21 mouse cellular contexts compared by ENCODE assay signal in genomic region chr3:145140236-145140635, GRCm38 (mm10). TPM values are rescaled to one million over a fixed set of nuclear protein-coding genes. Genes with fewer than 3 reads are reported as not detected.
"Had no signal": no experiment of that assay in that cellular context is flagged by ENCODE, and none has a peak within 500 bp of the region (broad histone marks: within the 10 kb centered on the region; RNA-seq: fewer than 3 reads in every experiment).

No protein-coding gene starts in this region.

- H3K4me2 ChIP-seq: liver, embryonic 15.5 days; lung, embryonic 15.5 days; midbrain, embryonic 11.5 days; midbrain, embryonic 13.5 days; midbrain, embryonic 15.5 days; neural tube, embryonic 12.5 days had no signal

- H3K9me3 ChIP-seq: liver, embryonic 15.5 days; lung, embryonic 15.5 days; megakaryocyte, embryonic 14.5 days; midbrain, embryonic 13.5 days; midbrain, embryonic 15.5 days; neural tube, embryonic 12.5 days had no signal

- DNase-seq: liver, postnatal 0 days; lung, adult 2 months; lung, postnatal 14 days; lung, postnatal 36 days; right cerebral cortex, postnatal 14 days; thymus, adult 2 months; thymus, postnatal 25 days; thymus, postnatal 4 days had no signal

- H3K4me1 ChIP-seq: liver, embryonic 15.5 days; lung, embryonic 15.5 days; megakaryocyte, embryonic 14.5 days; midbrain, embryonic 13.5 days; midbrain, embryonic 15.5 days; neural tube, embryonic 12.5 days had no signal

- ATAC-seq: liver, postnatal 0 days; lung, postnatal 0 days; midbrain, embryonic 13.5 days; midbrain, embryonic 15.5 days had no signal

- H3K27me3 ChIP-seq: liver, embryonic 15.5 days; lung, embryonic 15.5 days; megakaryocyte, embryonic 14.5 days; midbrain, embryonic 13.5 days; midbrain, embryonic 15.5 days; neural tube, embryonic 12.5 days had no signal

- H3K4me3 ChIP-seq: liver, embryonic 15.5 days; lung, embryonic 15.5 days; megakaryocyte, embryonic 14.5 days; midbrain, embryonic 13.5 days; midbrain, embryonic 15.5 days; neural tube, embryonic 12.5 days had no signal

- H3K9ac ChIP-seq: liver, embryonic 15.5 days; liver, postnatal 0 days; lung, embryonic 15.5 days; midbrain, embryonic 13.5 days; midbrain, embryonic 15.5 days; neural tube, embryonic 12.5 days had no signal

- H3K36me3 ChIP-seq: midbrain, embryonic 15.5 days had no signal

- H3K27ac ChIP-seq: liver, embryonic 15.5 days; lung, embryonic 15.5 days; macrophage; midbrain, embryonic 13.5 days; midbrain, embryonic 15.5 days; neural tube, embryonic 12.5 days had no signal

RNA-seq across cellular contexts. Expression of gene Clca2, which starts 41.0 kb away (rescaled TPM):
- total RNA-seq: megakaryocyte progenitor cell, adult 5-6 weeks; monocyte, adult 5-6 weeks; neutrophil, adult 5-6 weeks had no signal
- polyA plus RNA-seq: liver, embryonic 15.5 days; liver, postnatal 0 days; macrophage; midbrain, embryonic 13.5 days; neural tube, embryonic 14.5 days had no signal
